Mouse (Mus musculus): Measurements from ENCODE around the gene Slc6a11. TPM values are rescaled to one million over a fixed set of nuclear protein-coding genes. Genes with fewer than 3 reads are reported as not detected.

The Slc6a11 gene
- polyA plus RNA-seq (2014; fragmentation: Nextera tagmentation; extraction: Ambion mirVana) = 0.08 TPM in 1 of 2 replicates, not detected in the other

- 6% methylated on average over 47 of the region's 76 CpGs for WGBS
- peaks cover 37% of the 10 kb centered on the region for H3K27me3 ChIP-seq (ENCODE audit: control insufficient read depth, insufficient read depth, low read length)
These were observed at the start of gene Slc6a11 for GRCm38 (mm10) chr6:114131122-114131872. Gene Slc6a11 (plus strand): TSS chr6:114131241.

GRCm38 (mm10) chr6:114087106-114087505 lies 43.9 kb upstream of the Slc6a11 start:
- Histone ChIP-seq H3K36me3 (ENCODE audit: control insufficient read depth, insufficient read depth, low read length) (no peaks in the 10 kb centered on the region), H3K27ac (replicated peaks; ENCODE audit: low read depth, low read length) (no peak overlapping the region), H3K9ac (ENCODE audit: low read length) (no peak overlapping the region), H3K4me2 (ENCODE audit: low read depth, severe bottlenecking) (no peak overlapping the region), H3K4me3 (ENCODE audit: low read depth, low read length) (no peak overlapping the region), H3K9me3 (ENCODE audit: control insufficient read depth, low read length) (no peaks in the 10 kb centered on the region), H3K4me1 (ENCODE audit: control insufficient read depth, insufficient read depth, low read length) (no peaks in the 10 kb centered on the region), H3K27me3 (ENCODE audit: control insufficient read depth, insufficient read depth, low read length) (0 out of 2 replicates have a peak, but pooled peaks cover 3% of the 10 kb centered on the region)
- no peak for ATAC-seq (ENCODE audit: insufficient number of reproducible peaks, low FRiP score, low TSS enrichment, low read depth)
- peak; percentile 86 for DNase-seq (ENCODE audit: low spot score)
- WGBS = 19% methylated on average over 7 of the region's 7 CpGs

More at GRCm38 (mm10) chr6:114131122-114131872, at the start of gene Slc6a11:
- Histone ChIP-seq H3K9me3 (ENCODE audit: control insufficient read depth, low read length) (no peaks in the 10 kb centered on the region), H3K36me3 (ENCODE audit: control insufficient read depth, insufficient read depth, low read length) (no peaks in the 10 kb centered on the region), H3K4me1 (ENCODE audit: control insufficient read depth, insufficient read depth, low read length) (peaks cover 3% of the 10 kb centered on the region; the same call in 1 of the 2 replicates), H3K4me3 (ENCODE audit: low read depth, low read length) (peak within 1 kb of the TSS; percentile 27), H3K9ac (ENCODE audit: low read length) (no peak within 1 kb of the TSS), H3K27ac (replicated peaks; ENCODE audit: low read depth, low read length) (no peak within 1 kb of the TSS), H3K4me2 (ENCODE audit: low read depth, severe bottlenecking) (peak within 1 kb of the TSS; percentile 69)
- ATAC-seq (ENCODE audit: insufficient number of reproducible peaks, low FRiP score, low TSS enrichment, low read depth) = no peak
- peak; percentile 36 for DNase-seq (ENCODE audit: low spot score)

- Histone ChIP-seq H3K27ac (replicated peaks; ENCODE audit: low read depth, low read length) (no peak overlapping the region), H3K4me2 (ENCODE audit: low read depth, severe bottlenecking) (no peak overlapping the region), H3K36me3 (ENCODE audit: control insufficient read depth, insufficient read depth, low read length) (no peaks in the 10 kb centered on the region), H3K9me3 (ENCODE audit: control insufficient read depth, low read length) (no peaks in the 10 kb centered on the region), H3K4me1 (ENCODE audit: control insufficient read depth, insufficient read depth, low read length) (no peaks in the 10 kb centered on the region), H3K9ac (ENCODE audit: low read length) (no peak overlapping the region), H3K4me3 (ENCODE audit: low read depth, low read length) (no peak overlapping the region), H3K27me3 (ENCODE audit: control insufficient read depth, insufficient read depth, low read length) (0 out of 2 replicates have a peak, but pooled peaks cover 3% of the 10 kb centered on the region)
- no peak for ATAC-seq (ENCODE audit: insufficient number of reproducible peaks, low FRiP score, low TSS enrichment, low read depth)
- peak; percentile 85 for DNase-seq (ENCODE audit: low spot score)
- WGBS = 24% methylated on average over 5 of the region's 5 CpGs
These were observed 41.4 kb upstream of the Slc6a11 start for GRCm38 (mm10) chr6:114089626-114090025.

- Histone ChIP-seq H3K36me3 (ENCODE audit: control insufficient read depth, insufficient read depth, low read length) (no peaks in the 10 kb centered on the region), H3K9me3 (ENCODE audit: control insufficient read depth, low read length) (no peaks in the 10 kb centered on the region), H3K27ac (replicated peaks; ENCODE audit: low read depth, low read length) (no peak overlapping the region), H3K27me3 (ENCODE audit: control insufficient read depth, insufficient read depth, low read length) (0 out of 2 replicates have a peak, but pooled peaks cover 3% of the 10 kb centered on the region), H3K4me3 (ENCODE audit: low read depth, low read length) (no peak overlapping the region), H3K4me1 (ENCODE audit: control insufficient read depth, insufficient read depth, low read length) (no peaks in the 10 kb centered on the region), H3K9ac (ENCODE audit: low read length) (no peak overlapping the region), H3K4me2 (ENCODE audit: low read depth, severe bottlenecking) (no peak overlapping the region)
- WGBS = 59% methylated on average over 9 of the region's 9 CpGs
- DNase-seq (ENCODE audit: low spot score) (no peak), ATAC-seq (ENCODE audit: insufficient number of reproducible peaks, low FRiP score, low TSS enrichment, low read depth) (no peak)
These were observed 38.8 kb upstream of the Slc6a11 start for GRCm38 (mm10) chr6:114092216-114092615.

- Histone ChIP-seq H3K27me3 (ENCODE audit: control insufficient read depth, insufficient read depth, low read length) (0 out of 2 replicates have a peak, but pooled peaks cover 3% of the 10 kb centered on the region), H3K4me2 (ENCODE audit: low read depth, severe bottlenecking) (no peak overlapping the region), H3K4me3 (ENCODE audit: low read depth, low read length) (no peak overlapping the region), H3K36me3 (ENCODE audit: control insufficient read depth, insufficient read depth, low read length) (no peaks in the 10 kb centered on the region), H3K9ac (ENCODE audit: low read length) (no peak overlapping the region), H3K27ac (replicated peaks; ENCODE audit: low read depth, low read length) (no peak overlapping the region), H3K4me1 (ENCODE audit: control insufficient read depth, insufficient read depth, low read length) (no peaks in the 10 kb centered on the region), H3K9me3 (ENCODE audit: control insufficient read depth, low read length) (no peaks in the 10 kb centered on the region)
- DNase-seq (ENCODE audit: low spot score) (no peak), ATAC-seq (ENCODE audit: insufficient number of reproducible peaks, low FRiP score, low TSS enrichment, low read depth) (no peak)
- WGBS = 69% methylated on average over 16 of the region's 16 CpGs
These were observed 36.8 kb upstream of the Slc6a11 start for GRCm38 (mm10) chr6:114094251-114094650.

- DNase-seq (ENCODE audit: low spot score) (no peak), ATAC-seq (ENCODE audit: insufficient number of reproducible peaks, low FRiP score, low TSS enrichment, low read depth) (no peak)
- H3K4me1 ChIP-seq (ENCODE audit: control insufficient read depth, insufficient read depth, low read length) = peaks cover under 1% of the 10 kb centered on the region; the same call in 1 of the 2 replicates
- H3K9ac ChIP-seq (ENCODE audit: low read length) = no peak overlapping the region
- H3K27ac ChIP-seq (replicated peaks; ENCODE audit: low read depth, low read length) = no peak overlapping the region
- H3K4me2 ChIP-seq (ENCODE audit: low read depth, severe bottlenecking) = no peak overlapping the region
- no peaks in the 10 kb centered on the region for H3K27me3 ChIP-seq (ENCODE audit: control insufficient read depth, insufficient read depth, low read length)
- H3K9me3 ChIP-seq (ENCODE audit: control insufficient read depth, low read length) = no peaks in the 10 kb centered on the region
- 82% methylated on average over 6 of the region's 6 CpGs for WGBS
- H3K4me3 ChIP-seq (ENCODE audit: low read depth, low read length) = no peak overlapping the region
- H3K36me3 ChIP-seq (ENCODE audit: control insufficient read depth, insufficient read depth, low read length) = no peaks in the 10 kb centered on the region
These were observed 34.5 kb upstream of the Slc6a11 start for GRCm38 (mm10) chr6:114096574-114096973.

- Histone ChIP-seq H3K36me3 (ENCODE audit: control insufficient read depth, insufficient read depth, low read length) (no peaks in the 10 kb centered on the region), H3K4me3 (ENCODE audit: low read depth, low read length) (no peak overlapping the region), H3K27me3 (ENCODE audit: control insufficient read depth, insufficient read depth, low read length) (no peaks in the 10 kb centered on the region), H3K4me1 (ENCODE audit: control insufficient read depth, insufficient read depth, low read length) (peaks cover 5% of the 10 kb centered on the region), H3K4me2 (ENCODE audit: low read depth, severe bottlenecking) (no peak overlapping the region), H3K27ac (replicated peaks; ENCODE audit: low read depth, low read length) (no peak overlapping the region), H3K9me3 (ENCODE audit: control insufficient read depth, low read length) (no peaks in the 10 kb centered on the region), H3K9ac (ENCODE audit: low read length) (no peak overlapping the region)
- no peak for ATAC-seq (ENCODE audit: insufficient number of reproducible peaks, low FRiP score, low TSS enrichment, low read depth)
- WGBS = 55% methylated on average over 8 of the region's 8 CpGs
- no peak for DNase-seq (ENCODE audit: low spot score)
These were observed 29.1 kb upstream of the Slc6a11 start for GRCm38 (mm10) chr6:114101923-114102322.

- WGBS = 96% methylated on average over 5 of the region's 5 CpGs
- no peak overlapping the region for H3K27ac ChIP-seq (replicated peaks; ENCODE audit: low read depth, low read length)
- no peaks in the 10 kb centered on the region for H3K9me3 ChIP-seq (ENCODE audit: control insufficient read depth, low read length)
- no peak for ATAC-seq (ENCODE audit: insufficient number of reproducible peaks, low FRiP score, low TSS enrichment, low read depth)
- H3K4me3 ChIP-seq (ENCODE audit: low read depth, low read length) = no peak overlapping the region
- no peaks in the 10 kb centered on the region for H3K4me1 ChIP-seq (ENCODE audit: control insufficient read depth, insufficient read depth, low read length)
- no peak for DNase-seq (ENCODE audit: low spot score)
- H3K27me3 ChIP-seq (ENCODE audit: control insufficient read depth, insufficient read depth, low read length) = no peaks in the 10 kb centered on the region
- no peaks in the 10 kb centered on the region for H3K36me3 ChIP-seq (ENCODE audit: control insufficient read depth, insufficient read depth, low read length)
- no peak overlapping the region for H3K4me2 ChIP-seq (ENCODE audit: low read depth, severe bottlenecking)
- no peak overlapping the region for H3K9ac ChIP-seq (ENCODE audit: low read length)
These were observed 11.5 kb upstream of the Slc6a11 start for GRCm38 (mm10) chr6:114119507-114119906.

Measured in limb, embryonic 11.5 days (tissue).